Mouse (Mus musculus) lung, embryonic 15.5 days (tissue): Measurements from ENCODE around the gene Stam2. TPM values are rescaled to one million over a fixed set of nuclear protein-coding genes. Genes with fewer than 3 reads are reported as not detected.

Experiments
- ATAC-seq: fragments of 200-750 bp; cut with Nextera tagmentation; 2 replicates; pipeline ENCODE4 v1.8.0; 2017; ENCODE audit warnings: moderate number of reproducible peaks, borderline replicate concordance; ENCODE audit not compliant: low FRiP score, low TSS enrichment; ENCODE audit errors: extremely low read depth
- H3K27ac ChIP-seq: fragments of 300-500 bp; sonication (generic); 2 replicates; pipeline ENCODE4 v1.5.1; 2015; ENCODE audit warnings: moderate library complexity, mild to moderate bottlenecking, inconsistent platforms
- H3K27me3 ChIP-seq: fragments of 300-500 bp; sonication (generic); 2 replicates; pipeline ENCODE4 v1.6.1; 2015; ENCODE audit warnings: inconsistent platforms
- H3K36me3 ChIP-seq: fragments of 300-500 bp; sonication (generic); 2 replicates; pipeline ENCODE4 v1.6.1; 2015; ENCODE audit warnings: inconsistent platforms
- H3K4me1 ChIP-seq: fragments of 300-500 bp; sonication (generic); 2 replicates; pipeline ENCODE4 v1.6.1; 2015; ENCODE audit warnings: inconsistent platforms
- H3K4me2 ChIP-seq: fragments of 300-500 bp; sonication (generic); 2 replicates; pipeline ENCODE4 v1.6.1; 2015; ENCODE audit warnings: inconsistent platforms, mild to moderate bottlenecking, moderate library complexity
- H3K4me3 ChIP-seq: fragments of 300-500 bp; sonication (generic); 2 replicates; pipeline ENCODE4 v1.5.1; 2015; ENCODE audit warnings: mild to moderate bottlenecking, inconsistent platforms
- H3K9ac ChIP-seq: fragments of 300-500 bp; sonication (generic); 2 replicates; pipeline ENCODE4 v1.6.1; 2015; ENCODE audit warnings: inconsistent platforms
- H3K9me3 ChIP-seq: fragments of 300-500 bp; sonication (generic); 2 replicates; pipeline ENCODE4 v1.6.1; 2016; ENCODE audit warnings: inconsistent platforms
- WGBS: fragments of 180-500 bp; shearing (Covaris S2); methylation state at CpG from one replicate; pipeline ENCODE4 v1.1.7; 2015; 5-methylcytosine and 5-hydroxymethylcytosine counted together
- polyA plus RNA-seq: library from polyadenylated mRNA; unstranded; fragments of >200 nt; fragmentation: Nextera tagmentation; extraction: Ambion mirVana; gene quantifications from 2 replicates; pipeline ENCODE4 v1.2.1, GENCODE M21; 2015

Gene Stam2
- polyA plus RNA-seq, 1 experiment from 2014 or later, result 39.6 TPM

- WGBS, result 24% methylated on average over 10 of the region's 10 CpGs
- Histone ChIP-seq H3K9ac (no peak overlapping the region), H3K4me1 (no peaks in the 10 kb centered on the region), H3K36me3 (no peaks in the 10 kb centered on the region), H3K4me2 (no peak overlapping the region), H3K4me3 (no peak overlapping the region), H3K9me3 (no peaks in the 10 kb centered on the region), H3K27me3 (no peaks in the 10 kb centered on the region), H3K27ac (no peak overlapping the region)
- no peak for ATAC-seq
These were observed 16.5 kb upstream of the Stam2 start for GRCm38 (mm10) chr2:52758627-52759026.

GRCm38 (mm10) chr2:52756691-52757090 lies 14.6 kb upstream of the Stam2 start:
- no peak for ATAC-seq
- Histone ChIP-seq H3K27ac (no peak overlapping the region), H3K27me3 (no peaks in the 10 kb centered on the region), H3K4me2 (no peak overlapping the region), H3K4me3 (no peak overlapping the region), H3K36me3 (no peaks in the 10 kb centered on the region), H3K9me3 (no peaks in the 10 kb centered on the region), H3K9ac (no peak overlapping the region), H3K4me1 (no peaks in the 10 kb centered on the region)
- 11% methylated on average over 3 of the region's 3 CpGs for WGBS

- no peak for ATAC-seq
- Histone ChIP-seq H3K27me3 (no peaks in the 10 kb centered on the region), H3K4me2 (no peak overlapping the region), H3K4me1 (no peaks in the 10 kb centered on the region), H3K9ac (no peak overlapping the region), H3K36me3 (no peaks in the 10 kb centered on the region), H3K9me3 (no peaks in the 10 kb centered on the region), H3K4me3 (no peak overlapping the region), H3K27ac (no peak overlapping the region)
- WGBS, result 58% methylated on average over 3 of the region's 3 CpGs
These were observed 11.7 kb upstream of the Stam2 start for GRCm38 (mm10) chr2:52753573-52754317.

GRCm38 (mm10) chr2:52744099-52744498 lies 2.0 kb upstream of the Stam2 start:
- Histone ChIP-seq H3K9ac (no peak overlapping the region), H3K27me3 (no peaks in the 10 kb centered on the region), H3K27ac (no peak overlapping the region), H3K4me1 (peaks cover 16% of the 10 kb centered on the region; the same call in 1 of the 2 replicates), H3K9me3 (no peaks in the 10 kb centered on the region), H3K36me3 (no peaks in the 10 kb centered on the region), H3K4me3 (no peak overlapping the region), H3K4me2 (no peak overlapping the region)
- ATAC-seq, result no peak

GRCm38 (mm10) chr2:52741681-52742255 lies 313 bp downstream of the Stam2 start:
- Histone ChIP-seq H3K4me2 (peak overlapping the region; percentile 74), H3K4me1 (peaks cover 16% of the 10 kb centered on the region; the same call in 1 of the 2 replicates), H3K9ac (peak overlapping the region; percentile 95), H3K4me3 (peak overlapping the region; percentile 87), H3K27ac (peak overlapping the region; percentile 98), H3K27me3 (no peaks in the 10 kb centered on the region), H3K36me3 (no peaks in the 10 kb centered on the region), H3K9me3 (no peaks in the 10 kb centered on the region)
- under 1% methylated on average over 54 of the region's 54 CpGs for WGBS
- ATAC-seq, result peak; percentile 91

GRCm38 (mm10) chr2:52740596-52740995 lies 1.5 kb downstream of the Stam2 start:
- ATAC-seq, result no peak
- 65% methylated on average over 4 of the region's 4 CpGs for WGBS
- Histone ChIP-seq H3K36me3 (no peaks in the 10 kb centered on the region), H3K27ac (no peak overlapping the region), H3K4me2 (no peak overlapping the region; the same call in 1 of the 2 replicates), H3K9me3 (no peaks in the 10 kb centered on the region), H3K9ac (no peak overlapping the region), H3K4me1 (peaks cover 16% of the 10 kb centered on the region; the same call in 1 of the 2 replicates), H3K27me3 (no peaks in the 10 kb centered on the region), H3K4me3 (no peak overlapping the region)

- WGBS, result 96% methylated on average over 7 of the region's 7 CpGs
These were observed 7.6 kb downstream of the Stam2 start for GRCm38 (mm10) chr2:52734504-52734903.

GRCm38 (mm10) chr2:52733659-52734058 lies 8.4 kb downstream of the Stam2 start:
- 74% methylated on average over 7 of the region's 7 CpGs for WGBS
- ATAC-seq, result no peak
- Histone ChIP-seq H3K36me3 (no peaks in the 10 kb centered on the region), H3K27ac (no peak overlapping the region), H3K4me2 (no peak overlapping the region), H3K9ac (no peak overlapping the region), H3K27me3 (no peaks in the 10 kb centered on the region), H3K4me1 (no peaks in the 10 kb centered on the region), H3K9me3 (no peaks in the 10 kb centered on the region), H3K4me3 (no peak overlapping the region)

More at GRCm38 (mm10) chr2:52734504-52734903, 7.6 kb downstream of the Stam2 start:
- Histone ChIP-seq H3K9ac (no peak overlapping the region), H3K27ac (no peak overlapping the region), H3K27me3 (no peaks in the 10 kb centered on the region), H3K4me3 (no peak overlapping the region), H3K36me3 (no peaks in the 10 kb centered on the region), H3K9me3 (no peaks in the 10 kb centered on the region), H3K4me2 (no peak overlapping the region), H3K4me1 (no peaks in the 10 kb centered on the region)
- no peak for ATAC-seq

- WGBS, result 85% methylated on average over 7 of the region's 7 CpGs
- Histone ChIP-seq H3K9ac (no peak overlapping the region), H3K9me3 (no peaks in the 10 kb centered on the region), H3K4me2 (no peak overlapping the region), H3K27ac (no peak overlapping the region), H3K4me3 (no peak overlapping the region), H3K27me3 (no peaks in the 10 kb centered on the region), H3K36me3 (no peaks in the 10 kb centered on the region), H3K4me1 (no peaks in the 10 kb centered on the region)
- no peak for ATAC-seq
These were observed 9.5 kb downstream of the Stam2 start for GRCm38 (mm10) chr2:52732611-52733010.

GRCm38 (mm10) chr2:52732001-52732400 lies 10.1 kb downstream of the Stam2 start:
- Histone ChIP-seq H3K4me3 (no peak overlapping the region), H3K9ac (no peak overlapping the region), H3K27ac (no peak overlapping the region), H3K36me3 (no peaks in the 10 kb centered on the region), H3K27me3 (no peaks in the 10 kb centered on the region), H3K9me3 (no peaks in the 10 kb centered on the region), H3K4me2 (no peak overlapping the region), H3K4me1 (no peaks in the 10 kb centered on the region)
- ATAC-seq, result no peak
- 76% methylated on average over 5 of the region's 5 CpGs for WGBS

GRCm38 (mm10) chr2:52730891-52731290 lies 11.2 kb downstream of the Stam2 start:
- Histone ChIP-seq H3K9me3 (no peaks in the 10 kb centered on the region), H3K4me1 (no peaks in the 10 kb centered on the region), H3K27ac (no peak overlapping the region), H3K27me3 (no peaks in the 10 kb centered on the region), H3K36me3 (no peaks in the 10 kb centered on the region), H3K9ac (no peak overlapping the region), H3K4me2 (no peak overlapping the region), H3K4me3 (no peak overlapping the region)
- WGBS, result 88% methylated on average over 6 of the region's 6 CpGs
- no peak for ATAC-seq

- Histone ChIP-seq H3K9ac (no peak overlapping the region), H3K4me3 (0 out of 2 replicates have a peak overlapping the region, but pooled peaks have one; percentile 4), H3K27me3 (no peaks in the 10 kb centered on the region), H3K4me1 (peaks cover 3% of the 10 kb centered on the region; the same call in 1 of the 2 replicates), H3K27ac (peak overlapping the region; percentile 63), H3K9me3 (no peaks in the 10 kb centered on the region), H3K4me2 (peak overlapping the region; percentile 41), H3K36me3 (no peaks in the 10 kb centered on the region)
- ATAC-seq, result peak; percentile 81; the same call in 1 of the 2 replicates
- WGBS, result 46% methylated on average over 13 of the region's 13 CpGs
These were observed 21.7 kb downstream of the Stam2 start for GRCm38 (mm10) chr2:52720231-52721025.
